20 mouse cellular contexts compared by ENCODE assay signal in the genomic region with DNA sequence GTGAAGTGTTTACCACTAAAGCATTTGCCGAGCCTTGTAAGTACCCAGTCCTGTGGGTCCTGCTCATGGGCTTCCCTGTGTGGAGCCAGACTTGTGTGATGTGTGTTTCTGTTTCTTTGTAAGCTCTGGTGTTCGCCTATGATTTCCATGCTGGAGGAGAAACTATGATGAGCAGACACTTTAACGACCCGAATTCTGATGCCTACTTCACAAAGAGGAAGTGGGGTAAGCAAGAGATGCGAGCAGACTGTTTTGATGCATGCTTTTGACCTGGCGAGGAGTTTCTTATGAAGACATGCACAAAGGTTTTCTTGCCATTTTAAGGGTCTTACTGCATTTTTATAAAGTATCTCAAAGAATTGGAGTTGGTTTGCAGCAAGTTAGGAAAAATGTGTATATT.
"Had no signal": no experiment of that assay in that cellular context is flagged by ENCODE, and none has a peak within 500 bp of the region (broad histone marks: within the 10 kb centered on the region; RNA-seq: fewer than 3 reads in every experiment).

No protein-coding gene starts in this region.

- H3K4me2 ChIP-seq: kidney, embryonic 15.5 days; limb, embryonic 13.5 days; liver, embryonic 12.5 days; liver, embryonic 15.5 days; lung, embryonic 14.5 days; midbrain, embryonic 12.5 days; neural tube, embryonic 13.5 days had no signal

- H3K4me1 ChIP-seq: kidney, embryonic 15.5 days; limb, embryonic 13.5 days; liver, embryonic 12.5 days; liver, embryonic 15.5 days; midbrain, embryonic 12.5 days; neural tube, embryonic 13.5 days had no signal

- H3K9me3 ChIP-seq: kidney, embryonic 15.5 days; limb, embryonic 13.5 days; liver, embryonic 12.5 days; liver, embryonic 15.5 days; midbrain, embryonic 12.5 days; neural tube, embryonic 13.5 days had no signal

- H3K27me3 ChIP-seq: kidney, embryonic 15.5 days; limb, embryonic 13.5 days; liver, embryonic 12.5 days; liver, embryonic 15.5 days; midbrain, embryonic 12.5 days; neural tube, embryonic 13.5 days had no signal

- H3K9ac ChIP-seq: kidney, embryonic 15.5 days; limb, embryonic 13.5 days; liver, embryonic 12.5 days; liver, embryonic 15.5 days; lung, embryonic 14.5 days; midbrain, embryonic 12.5 days; neural tube, embryonic 13.5 days had no signal

- H3K4me3 ChIP-seq: kidney, embryonic 15.5 days; left cerebral cortex, adult 2 months; limb, embryonic 13.5 days; liver, embryonic 12.5 days; liver, embryonic 15.5 days; midbrain, embryonic 12.5 days; myocyte; neural tube, embryonic 13.5 days had no signal

- ATAC-seq: intestine, postnatal 0 days; liver, embryonic 12.5 days; lung, postnatal 0 days; midbrain, embryonic 16.5 days had no signal

- H3K27ac ChIP-seq: kidney, embryonic 15.5 days; left cerebral cortex, adult 2 months; limb, embryonic 13.5 days; liver, embryonic 12.5 days; liver, embryonic 15.5 days; macrophage; midbrain, embryonic 12.5 days; neural tube, embryonic 13.5 days; stomach, postnatal 0 days had no signal

- DNase-seq: kidney, adult 2 months; kidney, postnatal 10 days; kidney, postnatal 36 days; layer of hippocampus, postnatal 36 days; liver; lung, embryonic 14.5 days; thymus, postnatal 36 days had no signal
